Comparison of ENCODE assay signal across 16 mouse cellular contexts in the genomic region with DNA sequence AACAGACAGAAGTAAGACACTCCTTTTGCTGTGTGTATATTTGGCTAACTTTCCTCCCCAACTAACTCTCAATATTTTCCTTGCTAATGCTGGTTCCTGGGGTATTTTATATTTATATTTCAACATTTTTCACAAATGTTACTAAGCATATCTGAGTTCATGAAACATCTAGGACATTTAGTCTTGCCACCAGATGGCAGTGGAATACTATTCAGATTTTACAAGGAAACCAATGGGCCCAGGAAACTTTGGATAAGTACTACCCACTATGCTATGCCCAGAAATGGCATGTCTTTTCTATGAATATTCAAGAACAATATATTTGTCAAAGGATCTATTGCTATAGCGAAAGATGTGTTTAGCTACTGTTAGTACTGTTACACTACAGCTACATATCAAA.
DNase-seq lines count a peak whose midpoint lies in the region; ATAC-seq and TF ChIP-seq lines count a peak whose summit lies in the region.
"Had no signal": no experiment of that assay in that cellular context is flagged by ENCODE, and none has a peak within 500 bp of the region (broad histone marks: within the 10 kb centered on the region; RNA-seq: fewer than 3 reads in every experiment).

No protein-coding gene starts in this region.

- WGBS in hindbrain, postnatal 0 days, result 87% methylated on average over 1 of the region's 1 CpGs
- 88% methylated on average over 1 of the region's 1 CpGs for WGBS in hindbrain, embryonic 12.5 days
- 89% methylated on average over 1 of the region's 1 CpGs for WGBS in midbrain, embryonic 14.5 days
- 80% methylated on average over 1 of the region's 1 CpGs for WGBS in midbrain, embryonic 11.5 days

- no peaks in the 10 kb centered on the region for H3K36me3 ChIP-seq in hindbrain, postnatal 0 days (ENCODE audit: insufficient read depth, low read length)
- no peaks in the 10 kb centered on the region for H3K36me3 ChIP-seq in hindbrain, embryonic 12.5 days
- H3K36me3 ChIP-seq in midbrain, embryonic 14.5 days (ENCODE audit: control insufficient read depth, insufficient read depth, low read length), result no peaks in the 10 kb centered on the region
- no peaks in the 10 kb centered on the region for H3K36me3 ChIP-seq in midbrain, embryonic 11.5 days (ENCODE audit: control insufficient read depth, insufficient read depth, low read length)
- H3K36me3 ChIP-seq: hindbrain, embryonic 10.5 days; limb, embryonic 10.5 days; stomach, embryonic 15.5 days had no signal

- no peaks in the 10 kb centered on the region for H3K27me3 ChIP-seq in hindbrain, postnatal 0 days (ENCODE audit: insufficient read depth, low read length)
- H3K27me3 ChIP-seq in hindbrain, embryonic 12.5 days, result no peaks in the 10 kb centered on the region
- H3K27me3 ChIP-seq in midbrain, embryonic 14.5 days (ENCODE audit: control insufficient read depth, insufficient read depth, low read length), result no peaks in the 10 kb centered on the region
- no peaks in the 10 kb centered on the region for H3K27me3 ChIP-seq in midbrain, embryonic 11.5 days (ENCODE audit: control insufficient read depth, insufficient read depth, low read length)
- H3K27me3 ChIP-seq: stomach, embryonic 15.5 days had no signal

- peak; percentile 54 for DNase-seq in hindbrain, postnatal 0 days (ENCODE audit: low spot score)
- DNase-seq in midbrain, embryonic 14.5 days, result peak; percentile 46
- DNase-seq in midbrain, embryonic 11.5 days (ENCODE audit: low spot score, missing footprints), result no peak
- DNase-seq in ZHBTc4 (ENCODE audit: low read depth, low spot score), result peak; percentile 34
- peak; percentile 30 for DNase-seq in retina, postnatal 1 day
- no peak for DNase-seq in yolk sac, embryonic 10.5 days (ENCODE audit: low spot score)
- DNase-seq: cerebellum, postnatal 25 days; heart, adult 18-20 months; kidney, postnatal 36 days; right cerebral cortex, adult 18-20 months had no signal

- no peak overlapping the region for H3K27ac ChIP-seq in hindbrain, postnatal 0 days
- H3K27ac ChIP-seq in hindbrain, embryonic 12.5 days, result no peak overlapping the region
- H3K27ac ChIP-seq in midbrain, embryonic 14.5 days (replicated peaks; ENCODE audit: low read depth, low read length), result no peak overlapping the region
- no peak overlapping the region for H3K27ac ChIP-seq in midbrain, embryonic 11.5 days (ENCODE audit: low read depth, low read length)
- H3K27ac ChIP-seq: forebrain, embryonic 13.5 days; hindbrain, embryonic 10.5 days; limb, embryonic 10.5 days; stomach, embryonic 15.5 days had no signal

- H3K4me1 ChIP-seq in hindbrain, postnatal 0 days (ENCODE audit: insufficient read depth, low read length), result no peaks in the 10 kb centered on the region
- H3K4me1 ChIP-seq in hindbrain, embryonic 12.5 days, result no peaks in the 10 kb centered on the region
- 0 out of 2 replicates have a peak, but pooled peaks cover 3% of the 10 kb centered on the region for H3K4me1 ChIP-seq in midbrain, embryonic 14.5 days (ENCODE audit: control insufficient read depth, insufficient read depth, low read length)
- peaks cover 3% of the 10 kb centered on the region; the same call in 1 of the 2 replicates for H3K4me1 ChIP-seq in midbrain, embryonic 11.5 days (ENCODE audit: control insufficient read depth, insufficient read depth, low read length)
- H3K4me1 ChIP-seq: hindbrain, embryonic 10.5 days; limb, embryonic 10.5 days; stomach, embryonic 15.5 days had no signal

- no peak overlapping the region for H3K4me3 ChIP-seq in hindbrain, postnatal 0 days (ENCODE audit: low read length)
- no peak overlapping the region for H3K4me3 ChIP-seq in hindbrain, embryonic 12.5 days
- H3K4me3 ChIP-seq in midbrain, embryonic 14.5 days (replicated peaks; ENCODE audit: low read depth, low read length), result no peak overlapping the region
- no peak overlapping the region for H3K4me3 ChIP-seq in midbrain, embryonic 11.5 days (ENCODE audit: low read depth, low read length)
- H3K4me3 ChIP-seq: forebrain, embryonic 13.5 days; hindbrain, embryonic 10.5 days; limb, embryonic 10.5 days; stomach, embryonic 15.5 days had no signal

- no peak overlapping the region for H3K9ac ChIP-seq in hindbrain, postnatal 0 days (replicated peaks; ENCODE audit: low read length)
- H3K9ac ChIP-seq in hindbrain, embryonic 12.5 days, result no peak overlapping the region
- H3K9ac ChIP-seq in midbrain, embryonic 14.5 days (replicated peaks; ENCODE audit: low read length), result no peak overlapping the region
- H3K9ac ChIP-seq in midbrain, embryonic 11.5 days (ENCODE audit: low read length), result no peak overlapping the region
- H3K9ac ChIP-seq: forebrain, embryonic 13.5 days; stomach, embryonic 15.5 days had no signal

- H3K9me3 ChIP-seq in hindbrain, postnatal 0 days (ENCODE audit: low read length), result no peaks in the 10 kb centered on the region
- no peaks in the 10 kb centered on the region for H3K9me3 ChIP-seq in hindbrain, embryonic 12.5 days (replicated peaks)
- H3K9me3 ChIP-seq in midbrain, embryonic 14.5 days (ENCODE audit: control insufficient read depth, low read length), result no peaks in the 10 kb centered on the region
- no peaks in the 10 kb centered on the region for H3K9me3 ChIP-seq in midbrain, embryonic 11.5 days (ENCODE audit: control insufficient read depth, low read length)
- H3K9me3 ChIP-seq: forebrain, embryonic 13.5 days; hindbrain, embryonic 10.5 days; limb, embryonic 10.5 days; stomach, embryonic 15.5 days had no signal

- TF ChIP-seq CTCF in hindbrain, postnatal 0 days (IDR thresholded peaks at IDR 0.05; ENCODE audit: low read depth), result peak; percentile 58

- ATAC-seq in hindbrain, postnatal 0 days, result no peak
- no peak for ATAC-seq in hindbrain, embryonic 12.5 days (ENCODE audit: low FRiP score)
- no peak for ATAC-seq in midbrain, embryonic 14.5 days (ENCODE audit: low FRiP score, low TSS enrichment)
- ATAC-seq in midbrain, embryonic 11.5 days (ENCODE audit: low FRiP score), result no peak
- no peak for ATAC-seq in megakaryocyte-erythroid progenitor cell, adult 5-6 weeks (replicated peaks; ENCODE audit: low FRiP score, low TSS enrichment, poor library complexity, severe bottlenecking)
- ATAC-seq: forebrain, embryonic 13.5 days had no signal

- H3K4me2 ChIP-seq in hindbrain, postnatal 0 days (ENCODE audit: low read depth, low read length), result no peak overlapping the region
- H3K4me2 ChIP-seq in hindbrain, embryonic 12.5 days (replicated peaks), result no peak overlapping the region
- H3K4me2 ChIP-seq in midbrain, embryonic 14.5 days (ENCODE audit: low read length), result no peak overlapping the region
- H3K4me2 ChIP-seq in midbrain, embryonic 11.5 days, result no peak overlapping the region
- H3K4me2 ChIP-seq: forebrain, embryonic 13.5 days; stomach, embryonic 15.5 days had no signal

Comparison
In these comparisons a context has a peak if more than half of its experiments do, and no peak if none do; other contexts are left out.
1. DNase-seq: peak in hindbrain, postnatal 0 days (single experiment), midbrain, embryonic 14.5 days (single experiment), ZHBTc4 (single experiment) and retina, postnatal 1 day (single experiment); none in midbrain, embryonic 11.5 days (single experiment) and yolk sac, embryonic 10.5 days (single experiment).